Mouse (Mus musculus) heart, adult 2 months (tissue): ENCODE measurements at regions not wholly inside any gene's neighbourhood (a gene's known extent, or its start where the extent isn't known, plus 50 kb on each side); places are given as distances from the start of the nearest gene placed in this dataset.

Experiments used
- CTCF ChIP-seq: fragments of 200-600 bp; IDR thresholded peaks from 2 replicates; pipeline ENCODE4 v1.8.1; 2022; ENCODE audit warnings: antibody characterized with exemption, mild to moderate bottlenecking, moderate library complexity
- POLR2A ChIP-seq: fragments of 200-500 bp; IDR thresholded peaks from 2 replicates; pipeline ENCODE4 v1.6.1; 2011; ENCODE audit warnings: mild to moderate bottlenecking, low read depth, low read length, control low read depth; ENCODE audit not compliant: insufficient read depth

DNA sequence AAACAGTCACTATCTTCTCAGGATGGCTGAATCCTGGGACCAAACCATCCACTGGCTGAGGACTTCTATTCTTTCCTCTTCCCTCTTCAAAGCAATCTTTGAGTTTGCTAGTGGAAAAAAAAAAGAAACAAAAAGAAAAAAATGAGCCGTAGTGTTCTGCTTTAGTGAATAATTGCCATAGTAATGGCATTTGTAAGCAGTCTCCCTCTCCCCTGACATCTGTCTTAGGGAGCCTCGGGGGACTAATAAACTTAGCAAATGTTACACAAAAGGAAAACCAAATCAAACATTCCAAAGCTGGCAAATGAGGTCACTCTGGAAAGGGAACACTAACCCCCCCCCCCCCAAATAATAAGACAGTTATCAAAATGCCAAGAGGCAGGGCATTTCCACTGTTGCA, 744.9 kb downstream of the Utrn start:
- TF ChIP-seq CTCF (no peak), POLR2A (no peak)
